Mouse (Mus musculus): Measurements from ENCODE around the gene Fscn1. TPM values are rescaled to one million over a fixed set of nuclear protein-coding genes. Genes with fewer than 3 reads are reported as not detected.

The Fscn1 gene
- polyA plus RNA-seq, 1 experiment = 1.3 TPM

DNA sequence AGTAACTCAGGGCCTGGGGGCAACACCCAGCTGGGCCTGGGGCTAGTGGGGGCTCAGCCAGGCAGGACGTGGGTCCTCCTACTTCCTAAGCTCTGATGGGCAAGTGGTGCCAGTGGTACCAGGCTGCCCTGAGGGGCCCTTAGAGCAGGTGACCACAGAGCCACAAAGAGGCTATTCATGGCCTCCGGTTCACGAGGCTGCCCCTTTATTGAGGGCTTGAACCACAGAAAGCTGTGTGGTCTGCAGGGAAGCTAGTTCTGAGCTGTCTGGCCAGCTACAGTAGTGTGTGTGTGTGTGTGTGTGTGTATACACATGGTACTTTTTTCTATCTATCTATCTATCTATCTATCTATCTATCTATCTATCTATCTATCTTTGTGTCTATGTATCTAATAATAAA, 6.5 kb upstream of the Fscn1 start:
- H3K36me3 ChIP-seq (replicated peaks; ENCODE audit: low read length) = no peaks in the 10 kb centered on the region
- peaks cover 71% of the 10 kb centered on the region for H3K27me3 ChIP-seq (replicated peaks)
- H3K9me3 ChIP-seq = no peaks in the 10 kb centered on the region
- peaks cover 9% of the 10 kb centered on the region; the same call in 1 of the 2 replicates for H3K4me1 ChIP-seq
- no peak for TF ChIP-seq FLI1 (IDR thresholded peaks at IDR 0.05; ENCODE audit: low read length)
- no peak for TF ChIP-seq GATA1 (IDR thresholded peaks at IDR 0.05; ENCODE audit: borderline replicate concordance, low read length)
- H3K4me3 ChIP-seq (replicated peaks) = no peak overlapping the region

DNA sequence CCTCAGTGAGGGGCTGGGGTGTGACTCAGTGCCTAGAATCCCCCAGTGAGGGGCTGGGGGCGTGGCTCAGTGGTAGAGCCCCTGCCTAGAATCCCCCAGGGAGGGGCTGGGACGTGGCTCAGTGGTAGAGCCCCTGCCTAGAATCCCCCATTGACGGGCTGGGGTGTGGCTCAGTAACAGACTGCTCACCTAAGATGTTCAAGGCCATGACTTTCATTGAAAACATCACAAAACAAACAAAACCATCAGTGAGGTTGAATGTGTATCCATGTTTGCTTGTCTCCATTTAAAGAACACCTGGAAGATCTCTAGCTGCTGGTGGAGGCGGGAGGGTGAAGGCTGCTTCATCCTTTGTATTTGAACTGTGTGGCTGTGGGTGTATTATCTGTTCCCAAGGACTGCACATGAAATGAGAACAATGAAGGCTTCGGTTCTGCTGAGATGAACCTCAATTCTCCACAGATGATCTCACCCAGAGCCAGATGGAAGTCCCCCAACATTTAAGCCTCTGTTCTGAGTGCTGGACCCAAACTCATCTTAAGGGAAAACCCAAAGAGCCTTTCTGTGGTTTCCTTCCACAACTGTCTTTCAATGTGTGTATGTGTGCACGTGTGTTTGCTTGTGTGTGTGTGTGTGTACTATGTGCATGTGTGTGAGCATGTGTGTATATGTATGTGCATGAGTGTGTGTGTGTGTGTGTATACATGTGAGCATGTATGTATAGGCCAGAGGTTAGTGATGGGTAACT, 3.0 kb upstream of the Fscn1 start:
- no peak for TF ChIP-seq GATA1 (IDR thresholded peaks at IDR 0.05; ENCODE audit: borderline replicate concordance, low read length)
- no peak for TF ChIP-seq FLI1 (IDR thresholded peaks at IDR 0.05; ENCODE audit: low read length)
- peaks cover 2% of the 10 kb centered on the region for H3K9me3 ChIP-seq
- H3K27me3 ChIP-seq (replicated peaks) = peaks cover 84% of the 10 kb centered on the region
- H3K4me1 ChIP-seq = peaks cover 28% of the 10 kb centered on the region
- no peak overlapping the region for H3K4me3 ChIP-seq (replicated peaks)
- H3K36me3 ChIP-seq (replicated peaks; ENCODE audit: low read length) = no peaks in the 10 kb centered on the region

DNA sequence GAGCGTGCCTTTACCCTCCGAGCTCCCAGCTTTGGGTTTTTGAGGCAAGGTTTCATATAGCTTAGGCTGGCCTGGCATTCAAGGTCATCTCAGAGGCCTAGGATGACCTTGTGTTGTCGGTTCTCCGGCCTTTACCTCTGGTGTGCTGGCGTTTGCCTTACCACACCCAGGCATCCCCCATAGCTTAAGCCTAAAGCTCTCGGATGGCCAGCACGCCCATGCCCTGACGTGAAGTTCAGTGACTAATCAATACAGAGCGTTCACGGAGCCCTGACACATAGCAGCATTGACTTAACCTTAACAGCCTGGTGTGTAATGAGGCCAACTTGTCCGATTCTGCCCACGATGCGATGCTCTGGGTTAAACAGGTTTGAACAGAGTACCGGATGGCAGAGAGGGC, 1.7 kb upstream of the Fscn1 start:
- H3K9me3 ChIP-seq = peaks cover 6% of the 10 kb centered on the region
- H3K4me3 ChIP-seq (replicated peaks) = no peak overlapping the region
- no peaks in the 10 kb centered on the region for H3K36me3 ChIP-seq (replicated peaks; ENCODE audit: low read length)
- H3K4me1 ChIP-seq = peaks cover 35% of the 10 kb centered on the region
- peaks cover 90% of the 10 kb centered on the region for H3K27me3 ChIP-seq (replicated peaks)
- TF ChIP-seq FLI1 (IDR thresholded peaks at IDR 0.05; ENCODE audit: low read length) (no peak), GATA1 (IDR thresholded peaks at IDR 0.05; ENCODE audit: borderline replicate concordance, low read length) (no peak)

DNA sequence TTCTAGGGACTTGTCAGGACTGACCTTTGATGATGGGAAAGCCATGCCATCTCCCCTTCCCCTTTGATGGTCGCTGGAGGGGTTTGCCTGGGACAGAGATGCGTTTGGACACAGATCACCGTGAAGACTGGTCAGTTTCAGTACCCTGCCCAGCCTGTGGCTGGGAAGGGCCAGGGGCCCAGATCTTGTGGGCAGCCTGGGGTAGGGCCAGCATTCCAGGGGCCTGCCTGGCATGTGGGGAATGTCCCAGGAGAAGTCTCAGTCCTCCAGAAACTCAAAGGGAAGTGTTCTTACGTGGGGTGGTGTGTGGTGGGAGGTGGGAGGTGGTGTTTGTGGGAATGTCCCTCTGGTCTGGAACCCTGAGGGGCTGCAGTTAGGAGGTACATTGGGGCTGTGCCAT, 987 bp upstream of the Fscn1 start:
- Histone ChIP-seq H3K4me1 (peaks cover 39% of the 10 kb centered on the region), H3K4me3 (replicated peaks) (no peak overlapping the region), H3K9me3 (peaks cover 6% of the 10 kb centered on the region), H3K36me3 (replicated peaks; ENCODE audit: low read length) (no peaks in the 10 kb centered on the region), H3K27me3 (replicated peaks) (peaks cover 92% of the 10 kb centered on the region)
- TF ChIP-seq FLI1 (IDR thresholded peaks at IDR 0.05; ENCODE audit: low read length) (no peak), GATA1 (IDR thresholded peaks at IDR 0.05; ENCODE audit: borderline replicate concordance, low read length) (no peak)

GRCm38 (mm10) chr5:142960775-142961271, 680 bp downstream of the Fscn1 start:
- no peaks in the 10 kb centered on the region for H3K36me3 ChIP-seq (replicated peaks; ENCODE audit: low read length)
- H3K4me3 ChIP-seq (replicated peaks) = peak overlapping the region; percentile 92
- H3K4me1 ChIP-seq = peaks cover 40% of the 10 kb centered on the region
- H3K27me3 ChIP-seq (replicated peaks) = peaks cover 89% of the 10 kb centered on the region
- peaks cover 6% of the 10 kb centered on the region for H3K9me3 ChIP-seq
- TF ChIP-seq GATA1 (IDR thresholded peaks at IDR 0.05; ENCODE audit: borderline replicate concordance, low read length) = no peak
- no peak for TF ChIP-seq FLI1 (IDR thresholded peaks at IDR 0.05; ENCODE audit: low read length)

GRCm38 (mm10) chr5:142961398-142961880, 1.3 kb downstream of the Fscn1 start:
- Histone ChIP-seq H3K36me3 (replicated peaks; ENCODE audit: low read length) (no peaks in the 10 kb centered on the region), H3K4me1 (peaks cover 40% of the 10 kb centered on the region), H3K27me3 (replicated peaks) (peaks cover 91% of the 10 kb centered on the region), H3K9me3 (peaks cover 6% of the 10 kb centered on the region), H3K4me3 (replicated peaks) (peak overlapping the region; percentile 92)
- no peak for TF ChIP-seq GATA1 (IDR thresholded peaks at IDR 0.05; ENCODE audit: borderline replicate concordance, low read length)
- no peak for TF ChIP-seq FLI1 (IDR thresholded peaks at IDR 0.05; ENCODE audit: low read length)

DNA sequence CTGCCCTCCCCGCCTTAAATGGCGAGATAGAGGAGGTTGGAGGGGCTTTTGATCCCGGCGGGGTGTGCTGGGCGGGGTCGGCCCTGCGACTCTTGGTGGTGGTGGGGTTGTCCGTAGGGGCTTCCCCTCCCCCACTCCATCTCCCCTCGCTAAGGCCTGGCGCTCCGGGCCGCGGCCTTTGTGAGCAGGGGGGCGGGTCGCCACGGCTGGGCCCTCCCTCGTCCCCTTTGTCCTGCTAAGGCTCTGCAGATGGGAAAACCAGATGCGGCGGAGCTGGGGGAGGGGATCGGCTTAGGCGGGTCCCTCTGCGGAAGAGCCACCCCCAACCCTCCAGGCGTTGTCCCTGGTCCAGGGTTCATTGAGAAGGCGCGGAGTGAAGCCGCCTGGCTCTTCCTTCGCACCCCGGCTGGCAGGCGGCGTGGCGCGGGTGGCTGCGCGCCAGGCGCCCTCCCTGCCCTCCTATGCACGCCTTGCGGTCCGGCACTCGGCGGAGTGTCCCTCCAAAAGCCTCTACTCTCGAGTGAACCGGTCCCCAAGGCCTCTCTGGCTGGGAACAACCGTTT, 1.8 kb downstream of the Fscn1 start:
- H3K27me3 ChIP-seq (replicated peaks) = peaks cover 89% of the 10 kb centered on the region
- no peak overlapping the region for H3K4me3 ChIP-seq (replicated peaks)
- peaks cover 6% of the 10 kb centered on the region for H3K9me3 ChIP-seq
- peaks cover 40% of the 10 kb centered on the region for H3K4me1 ChIP-seq
- H3K36me3 ChIP-seq (replicated peaks; ENCODE audit: low read length) = no peaks in the 10 kb centered on the region
- TF ChIP-seq FLI1 (IDR thresholded peaks at IDR 0.05; ENCODE audit: low read length) (no peak), GATA1 (IDR thresholded peaks at IDR 0.05; ENCODE audit: borderline replicate concordance, low read length) (no peak)

DNA sequence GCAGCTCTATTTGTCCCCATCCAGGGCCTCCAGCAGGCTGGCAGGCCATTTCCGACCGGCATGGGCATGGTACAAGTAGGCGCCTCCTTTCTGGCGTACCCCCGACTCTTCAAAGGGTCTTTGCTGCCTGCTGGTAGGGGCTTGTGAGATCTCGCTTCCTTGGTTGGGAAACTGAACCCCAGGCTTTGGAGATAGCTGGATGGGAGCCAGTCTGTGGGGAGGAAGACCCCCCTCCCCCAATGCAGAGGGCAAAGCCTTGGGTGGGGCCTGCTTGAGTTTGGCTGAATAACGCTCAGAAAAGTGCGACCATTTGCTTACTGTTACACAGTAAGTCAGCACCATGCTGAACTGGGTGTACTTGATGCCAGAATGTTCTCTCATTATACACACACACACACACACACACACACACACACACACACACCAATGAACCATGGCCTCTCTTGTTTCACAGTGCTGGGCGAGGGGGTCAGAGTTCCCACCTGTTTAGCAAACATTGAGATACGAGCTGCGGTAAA, 2.4 kb downstream of the Fscn1 start:
- Histone ChIP-seq H3K9me3 (peaks cover 6% of the 10 kb centered on the region), H3K4me3 (replicated peaks) (no peak overlapping the region), H3K27me3 (replicated peaks) (peaks cover 86% of the 10 kb centered on the region), H3K36me3 (replicated peaks; ENCODE audit: low read length) (no peaks in the 10 kb centered on the region), H3K4me1 (peaks cover 40% of the 10 kb centered on the region)
- TF ChIP-seq FLI1 (IDR thresholded peaks at IDR 0.05; ENCODE audit: low read length) (no peak), GATA1 (IDR thresholded peaks at IDR 0.05; ENCODE audit: borderline replicate concordance, low read length) (no peak)

GRCm38 (mm10) chr5:142963003-142963704, 3.0 kb downstream of the Fscn1 start:
- Histone ChIP-seq H3K4me3 (replicated peaks) (no peak overlapping the region), H3K36me3 (replicated peaks; ENCODE audit: low read length) (no peaks in the 10 kb centered on the region), H3K27me3 (replicated peaks) (peaks cover 82% of the 10 kb centered on the region), H3K4me1 (peaks cover 40% of the 10 kb centered on the region), H3K9me3 (peaks cover 6% of the 10 kb centered on the region)
- TF ChIP-seq FLI1 (IDR thresholded peaks at IDR 0.05; ENCODE audit: low read length) = no peak
- no peak for TF ChIP-seq GATA1 (IDR thresholded peaks at IDR 0.05; ENCODE audit: borderline replicate concordance, low read length)

All from megakaryocyte, embryonic 14.5 days (primary cell).